Mouse (Mus musculus) megakaryocyte, embryonic 14.5 days (primary cell): ENCODE data around the gene Gm44502.

ENCODE experiments used
- FLI1 ChIP-seq: IDR thresholded peaks from 2 replicates; pipeline ENCODE4 v1.6.1; 2012; ENCODE audit warnings: low read length, inconsistent platforms, mixed read lengths
- GATA1 ChIP-seq: IDR thresholded peaks from 3 replicates; pipeline ENCODE4 v1.6.1; 2012; ENCODE audit warnings: mixed read lengths, low read length, inconsistent platforms, borderline replicate concordance

GRCm38 (mm10) chr15:89458942-89459341 is 29.4 kb upstream of the Gm44502 start:
- TF ChIP-seq GATA1 (no peak), FLI1 (no peak)
